Mouse (Mus musculus) lung, postnatal 36 days (tissue): ENCODE data around the gene Fibcd1.
A peak's percentile ranks its signal among the peaks of the same experiment; 100 is the strongest.

Experiments
- DNase-seq: peaks from one replicate; pipeline ENCODE4 v3.0.0; 2022; ENCODE audit warnings: mixed read lengths

The Fibcd1 gene

GRCm38 (mm10) chr2:31845896-31846691, at the start of gene Fibcd1:
Gene Fibcd1, minus strand, starts transcription at chr2:31846005.
- no peak for DNase-seq

GRCm38 (mm10) chr2:31894221-31894870, 48.5 kb upstream of the Fibcd1 start:
- no peak for DNase-seq

- DNase-seq, result no peak
These were observed 47.4 kb upstream of the Fibcd1 start for GRCm38 (mm10) chr2:31893110-31893669.

GRCm38 (mm10) chr2:31891219-31891618, 45.4 kb upstream of the Fibcd1 start:
- DNase-seq, result no peak

GRCm38 (mm10) chr2:31888871-31889270, 43.1 kb upstream of the Fibcd1 start:
- DNase-seq, result peak; percentile 64

GRCm38 (mm10) chr2:31887030-31887429, 41.2 kb upstream of the Fibcd1 start, which contains the start of gene Lamc3:
Gene Lamc3, plus strand, starts transcription at chr2:31887291.
- DNase-seq, result peak; percentile 69

GRCm38 (mm10) chr2:31884806-31885205, 39.0 kb upstream of the Fibcd1 start:
- peak; percentile 22 for DNase-seq

- no peak for DNase-seq
These were observed 37.3 kb upstream of the Fibcd1 start for GRCm38 (mm10) chr2:31883061-31883460.

GRCm38 (mm10) chr2:31880868-31881267, 35.1 kb upstream of the Fibcd1 start:
- peak; percentile 39 for DNase-seq

GRCm38 (mm10) chr2:31878610-31879009, 32.8 kb upstream of the Fibcd1 start:
- DNase-seq, result no peak

GRCm38 (mm10) chr2:31876446-31876845, 30.6 kb upstream of the Fibcd1 start:
- DNase-seq, result no peak

- no peak for DNase-seq
These were observed 28.6 kb upstream of the Fibcd1 start for GRCm38 (mm10) chr2:31874290-31874855.

- no peak for DNase-seq
These were observed 24.9 kb upstream of the Fibcd1 start for GRCm38 (mm10) chr2:31870683-31871082.

- no peak for DNase-seq
These were observed 23.9 kb upstream of the Fibcd1 start for GRCm38 (mm10) chr2:31869692-31870091.

GRCm38 (mm10) chr2:31868538-31869164, 22.8 kb upstream of the Fibcd1 start:
- DNase-seq, result no peak

- DNase-seq, result no peak
These were observed 22.1 kb upstream of the Fibcd1 start for GRCm38 (mm10) chr2:31867773-31868537.

GRCm38 (mm10) chr2:31865794-31866193, 20.0 kb upstream of the Fibcd1 start:
- no peak for DNase-seq

GRCm38 (mm10) chr2:31865322-31865721, 19.5 kb upstream of the Fibcd1 start:
- no peak for DNase-seq

- no peak for DNase-seq
These were observed 19.1 kb upstream of the Fibcd1 start for GRCm38 (mm10) chr2:31864891-31865290.

GRCm38 (mm10) chr2:31863766-31864165, 18.0 kb upstream of the Fibcd1 start:
- no peak for DNase-seq

GRCm38 (mm10) chr2:31862919-31863318, 17.1 kb upstream of the Fibcd1 start:
- no peak for DNase-seq

- DNase-seq, result no peak
These were observed 12.7 kb upstream of the Fibcd1 start for GRCm38 (mm10) chr2:31858500-31858899.
